Mouse (Mus musculus) C2C12 (cell line): ENCODE results near the gene Rag1.

ENCODE experiments used
- CTCF ChIP-seq: IDR thresholded peaks from one replicate; pipeline ENCODE4 v1.5.1; 2011; ENCODE audit not compliant: control insufficient read depth, insufficient read depth, insufficient read length
- MAX ChIP-seq: IDR thresholded peaks from one replicate; pipeline ENCODE4 v1.6.1; 2011; ENCODE audit warnings: mild to moderate bottlenecking, control low read depth
- MYOD1 ChIP-seq: IDR thresholded peaks from one replicate; pipeline ENCODE4 v1.6.1; 2011; ENCODE audit warnings: low read depth; ENCODE audit not compliant: control insufficient read depth, insufficient read length
- USF1 ChIP-seq: IDR thresholded peaks from one replicate; pipeline ENCODE4 v1.6.1; 2011; ENCODE audit warnings: low read depth, mild to moderate bottlenecking, control low read depth, moderate library complexity

DNA sequence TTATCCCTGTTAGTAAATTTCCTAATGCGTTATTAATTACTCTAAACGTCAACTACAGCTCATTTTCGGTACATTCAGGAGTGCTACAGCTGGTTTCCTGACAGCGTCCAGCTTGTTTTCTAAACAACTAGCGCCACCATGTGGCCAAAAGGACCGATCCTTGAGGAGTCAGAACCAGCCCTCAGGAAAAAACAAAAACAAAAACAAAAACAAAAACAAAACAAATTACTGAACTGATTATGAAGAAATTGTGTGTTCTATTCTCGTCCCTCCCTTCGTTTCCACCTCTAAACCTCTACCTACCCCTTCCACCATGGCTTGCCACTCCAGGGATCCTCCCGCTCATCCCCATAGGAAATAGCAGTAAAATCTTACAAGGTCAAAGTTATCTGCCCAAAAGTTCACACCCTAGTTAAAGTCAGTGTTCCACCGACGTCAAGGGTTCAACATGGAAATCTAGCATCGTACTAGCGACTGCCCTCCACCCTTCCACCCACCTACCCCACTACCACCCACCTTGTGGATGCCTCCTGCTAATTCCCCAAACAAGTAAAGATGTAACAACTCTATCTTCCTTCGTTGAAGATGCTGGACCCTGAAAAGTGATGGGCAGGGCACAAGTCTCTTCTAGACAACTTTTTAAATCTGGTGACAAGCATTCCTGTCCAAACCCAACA lies 3.8 kb upstream of the Rag1 start:
- no peak for TF ChIP-seq CTCF
- TF ChIP-seq USF1: no peak
- no peak for TF ChIP-seq MYOD1
- no peak for TF ChIP-seq MAX
